Mouse (Mus musculus): ENCODE measurements around the gene Gm3636. TPM values are rescaled to one million over a fixed set of nuclear protein-coding genes. Genes with fewer than 3 reads are reported as not detected.
"Not testable (repeated sequence)": the region's sequence is repeated elsewhere in the genome, so short reads cannot be mapped to it uniquely, and the experiment has no call there.

Gene Gm3636
- 1.2 and 1.4 TPM in 2 replicates for polyA plus RNA-seq (2015; fragmentation: Nextera tagmentation; extraction: Ambion mirVana)

DNA sequence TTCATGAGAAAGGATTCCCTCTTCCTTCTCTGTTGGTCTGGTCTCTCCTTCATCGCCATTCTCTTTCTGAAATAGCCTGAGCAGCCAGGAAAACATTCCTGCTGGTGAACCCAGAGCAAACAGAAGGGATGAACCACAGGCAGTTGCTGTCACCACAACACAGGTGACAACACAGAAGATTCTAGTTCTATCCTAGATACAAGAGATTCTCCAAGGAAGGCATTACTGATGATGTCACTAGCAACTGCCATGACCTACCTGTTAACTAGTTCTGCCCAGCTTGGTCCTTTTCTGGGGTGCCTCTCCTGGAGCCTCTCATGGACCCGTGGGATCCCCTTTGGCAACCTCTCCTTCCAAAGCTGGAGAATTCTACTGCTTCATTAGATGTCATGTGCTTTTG lies at the start of gene Gm3636:
Gene Gm3636 (minus strand): TSS at position 101 of the 400 bp plus-strand sequence.
- DNase-seq (ENCODE audit: low spot score); H3K4me3 ChIP-seq (ENCODE audit: low read depth, low read length); H3K27me3 ChIP-seq (ENCODE audit: control insufficient read depth, insufficient read depth, low read length); ATAC-seq (ENCODE audit: low FRiP score, low TSS enrichment); H3K4me2 ChIP-seq (replicated peaks; ENCODE audit: low read depth); H3K4me1 ChIP-seq (replicated peaks; ENCODE audit: control insufficient read depth, insufficient read depth); H3K9ac ChIP-seq (ENCODE audit: low read length); H3K27ac ChIP-seq (replicated peaks); H3K36me3 ChIP-seq (ENCODE audit: control insufficient read depth, insufficient read depth, low read length); H3K9me3 ChIP-seq (ENCODE audit: control insufficient read depth, low read length): not testable (repeated sequence)
- WGBS: no CpG with 5 or more reads among the region's 2 CpGs

DNA sequence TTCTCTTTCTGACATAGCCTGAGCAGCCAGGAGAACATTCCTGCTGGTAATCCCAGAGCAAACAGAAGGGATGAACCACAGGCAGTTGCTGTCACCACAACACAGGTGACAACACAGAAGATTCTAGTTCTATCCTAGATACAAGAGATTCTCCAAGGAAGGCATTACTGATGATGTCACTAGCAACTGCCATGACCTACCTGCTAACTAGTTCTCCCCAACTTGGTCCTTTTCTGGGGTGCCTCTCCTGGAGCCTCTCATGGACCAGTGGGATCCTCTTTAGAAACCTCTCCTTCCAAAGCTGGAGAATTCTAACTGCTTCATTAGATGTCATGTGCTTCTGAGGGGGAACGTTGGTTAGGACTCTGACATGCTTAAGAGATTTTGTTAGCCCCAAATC lies 32.2 kb upstream of the Gm3636 start, which contains the start of gene Gm8362:
Gene Gm8362 (minus strand): TSS at position 101 of the 400 bp plus-strand sequence.
- H3K9ac ChIP-seq (ENCODE audit: low read length); H3K27me3 ChIP-seq (ENCODE audit: control insufficient read depth, insufficient read depth, low read length); H3K9me3 ChIP-seq (ENCODE audit: control insufficient read depth, low read length); H3K4me3 ChIP-seq (ENCODE audit: low read depth, low read length); H3K4me2 ChIP-seq (replicated peaks; ENCODE audit: low read depth); DNase-seq (ENCODE audit: low spot score); H3K36me3 ChIP-seq (ENCODE audit: control insufficient read depth, insufficient read depth, low read length); ATAC-seq (ENCODE audit: low FRiP score, low TSS enrichment); H3K27ac ChIP-seq (replicated peaks); H3K4me1 ChIP-seq (replicated peaks; ENCODE audit: control insufficient read depth, insufficient read depth): not testable (repeated sequence)
- 67% methylated on average over 1 of the region's 1 CpGs for WGBS

DNA sequence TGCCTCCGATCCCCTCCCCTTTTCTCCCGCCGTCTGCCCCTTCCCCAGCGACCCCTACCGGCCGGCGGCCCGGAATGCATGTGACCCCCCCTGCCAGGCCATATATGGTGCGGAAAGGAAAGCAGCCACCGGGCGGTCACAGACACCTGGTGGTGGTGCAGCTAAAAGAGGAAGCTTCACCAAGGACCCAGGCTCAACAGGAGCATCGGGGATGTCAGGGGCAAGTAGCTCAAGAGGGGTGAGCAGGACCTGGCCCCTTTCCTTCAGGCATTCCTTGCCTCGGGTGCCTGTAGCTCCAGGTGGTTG lies 15.1 kb upstream of the Gm3636 start:
- peak; percentile 50 for TF ChIP-seq CTCF (IDR thresholded peaks at IDR 0.05; ENCODE audit: low read depth)
- not testable (repeated sequence) for H3K4me2 ChIP-seq (replicated peaks; ENCODE audit: low read depth); H3K36me3 ChIP-seq (ENCODE audit: control insufficient read depth, insufficient read depth, low read length); H3K4me1 ChIP-seq (replicated peaks; ENCODE audit: control insufficient read depth, insufficient read depth); DNase-seq (ENCODE audit: low spot score); H3K27ac ChIP-seq (replicated peaks); H3K9me3 ChIP-seq (ENCODE audit: control insufficient read depth, low read length); ATAC-seq (ENCODE audit: low FRiP score, low TSS enrichment); H3K9ac ChIP-seq (ENCODE audit: low read length); H3K27me3 ChIP-seq (ENCODE audit: control insufficient read depth, insufficient read depth, low read length)
- peak overlapping the region; percentile 24; the same call in 1 of the 2 replicates for H3K4me3 ChIP-seq (ENCODE audit: low read depth, low read length)
- 0% methylated on average over 1 of the region's 13 CpGs for WGBS

DNA sequence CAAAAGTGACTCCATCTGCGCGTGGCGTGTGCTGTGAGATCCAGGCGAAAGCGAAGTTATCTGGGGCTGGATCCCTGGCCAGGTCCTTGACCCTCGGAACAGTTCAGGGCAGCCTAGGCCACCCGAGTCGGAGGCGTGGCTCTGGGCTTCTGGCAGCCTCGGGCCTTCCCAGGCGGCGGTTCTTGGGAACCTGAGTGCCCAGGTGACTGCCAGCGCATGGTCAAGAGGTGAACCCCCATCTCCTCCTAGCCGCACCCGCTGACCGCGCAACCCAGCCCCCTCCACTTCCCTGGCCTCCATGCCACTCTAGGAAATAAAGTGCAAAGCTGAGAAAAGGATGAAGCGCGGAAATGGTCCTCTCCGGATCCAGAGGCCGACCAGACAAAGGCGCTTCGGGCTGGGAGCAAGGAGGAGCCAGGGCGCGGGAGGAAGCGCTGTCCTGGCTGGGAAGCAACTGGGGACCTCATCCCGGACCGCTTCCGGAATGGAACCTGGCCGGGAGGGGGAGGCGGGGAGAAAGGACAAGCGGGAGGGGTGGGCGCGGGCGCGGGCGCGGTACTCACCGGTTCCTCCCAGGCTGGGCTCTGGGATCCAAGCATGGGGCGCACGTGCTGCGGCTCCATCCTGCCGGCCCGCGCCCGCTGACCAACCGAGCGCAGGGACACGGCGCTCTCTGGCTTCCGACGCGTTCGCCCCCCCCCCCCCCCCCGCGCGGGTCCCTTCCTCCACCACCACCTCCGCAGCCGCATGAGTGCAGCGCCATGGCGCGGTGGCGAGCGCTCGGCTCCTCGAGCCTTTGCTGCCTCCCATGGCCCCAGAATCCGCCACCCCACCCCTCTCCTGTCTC lies 14.5 kb upstream of the Gm3636 start:
- not testable (repeated sequence) for H3K36me3 ChIP-seq (ENCODE audit: control insufficient read depth, insufficient read depth, low read length); H3K27me3 ChIP-seq (ENCODE audit: control insufficient read depth, insufficient read depth, low read length); H3K27ac ChIP-seq (replicated peaks); H3K4me1 ChIP-seq (replicated peaks; ENCODE audit: control insufficient read depth, insufficient read depth); ATAC-seq (ENCODE audit: low FRiP score, low TSS enrichment); H3K9ac ChIP-seq (ENCODE audit: low read length); DNase-seq (ENCODE audit: low spot score); H3K9me3 ChIP-seq (ENCODE audit: control insufficient read depth, low read length)
- H3K4me3 ChIP-seq (ENCODE audit: low read depth, low read length): peak overlapping the region; percentile 24; the same call in 1 of the 2 replicates
- H3K4me2 ChIP-seq (replicated peaks; ENCODE audit: low read depth): peak overlapping the region; percentile 43
- 0% methylated on average over 12 of the region's 67 CpGs for WGBS

DNA sequence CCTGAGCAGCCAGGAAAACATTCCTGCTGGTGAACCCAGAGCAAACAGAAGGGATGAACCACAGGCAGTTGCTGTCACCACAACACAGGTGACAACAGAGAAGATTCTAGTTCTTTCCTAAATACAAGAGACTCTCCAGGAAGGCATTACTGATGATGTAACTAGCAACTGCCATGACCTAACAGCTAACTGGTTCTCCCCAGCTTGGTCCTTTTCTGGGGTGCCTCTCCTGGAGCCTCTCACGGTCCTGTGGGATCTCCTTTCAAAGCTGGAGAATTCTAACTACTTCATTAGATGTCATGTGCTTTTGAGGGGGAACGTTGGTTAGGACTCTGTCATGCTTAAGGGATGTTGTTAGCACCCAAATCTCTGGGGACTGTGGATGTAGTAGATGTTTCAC lies 22.0 kb downstream of the Gm3636 start, which contains the start of gene Gm8050:
Gene Gm8050 (minus strand): TSS at position 101 of the 400 bp plus-strand sequence.
- not testable (repeated sequence) for H3K9ac ChIP-seq (ENCODE audit: low read length); H3K9me3 ChIP-seq (ENCODE audit: control insufficient read depth, low read length); H3K4me3 ChIP-seq (ENCODE audit: low read depth, low read length); DNase-seq (ENCODE audit: low spot score); H3K4me2 ChIP-seq (replicated peaks; ENCODE audit: low read depth); H3K27ac ChIP-seq (replicated peaks); H3K27me3 ChIP-seq (ENCODE audit: control insufficient read depth, insufficient read depth, low read length); H3K36me3 ChIP-seq (ENCODE audit: control insufficient read depth, insufficient read depth, low read length); ATAC-seq (ENCODE audit: low FRiP score, low TSS enrichment); H3K4me1 ChIP-seq (replicated peaks; ENCODE audit: control insufficient read depth, insufficient read depth)
- WGBS: no CpG with 5 or more reads among the region's 2 CpGs

Other genes starting within 250 kb of the Gm3636 start
- gene Gm8356, start 205.0 kb downstream of the Gm3636 start, polyA plus RNA-seq (2015; fragmentation: Nextera tagmentation; extraction: Ambion mirVana): not detected in 2 replicates
- 0.11 TPM in 1 of 2 replicates, not detected in the other for gene Gm3629, start 151.7 kb downstream of the Gm3636 start, polyA plus RNA-seq (2015; fragmentation: Nextera tagmentation; extraction: Ambion mirVana)
- not detected in 2 replicates for gene Gm3460, start 119.9 kb downstream of the Gm3636 start, polyA plus RNA-seq (2015; fragmentation: Nextera tagmentation; extraction: Ambion mirVana)
- gene Gm10251, start 58.2 kb downstream of the Gm3636 start, polyA plus RNA-seq (2015; fragmentation: Nextera tagmentation; extraction: Ambion mirVana): 0.06 TPM in 1 of 2 replicates, not detected in the other
- not detected in 2 replicates for gene Gm8050, start 22.1 kb downstream of the Gm3636 start, polyA plus RNA-seq (2015; fragmentation: Nextera tagmentation; extraction: Ambion mirVana)
- gene Gm8362, start 32.1 kb upstream of the Gm3636 start, polyA plus RNA-seq (2015; fragmentation: Nextera tagmentation; extraction: Ambion mirVana): not detected in 2 replicates
- not detected in 2 replicates for gene Gm3642, start 98.0 kb upstream of the Gm3636 start, polyA plus RNA-seq (2015; fragmentation: Nextera tagmentation; extraction: Ambion mirVana)
- gene Gm3667, start 147.6 kb upstream of the Gm3636 start, polyA plus RNA-seq (2015; fragmentation: Nextera tagmentation; extraction: Ambion mirVana): 0.36 and 0.42 TPM in 2 replicates
- gene Gm6356, start 231.5 kb upstream of the Gm3636 start, polyA plus RNA-seq (2015; fragmentation: Nextera tagmentation; extraction: Ambion mirVana): not detected in 2 replicates